Mouse (Mus musculus): ENCODE results near the gene Dzip1l. TPM values are rescaled to one million over a fixed set of nuclear protein-coding genes. Genes with fewer than 3 reads are reported as not detected.
A peak's percentile ranks its signal among the peaks of the same experiment; 100 is the strongest.

Gene Dzip1l
- total RNA-seq, 2 experiments from 2014 or later = 1.5 to 2.4 TPM

GRCm38 (mm10) chr9:99667596-99667995 is 38.3 kb downstream of the Dzip1l start:
- TF ChIP-seq CTCF (IDR thresholded peaks at IDR 0.05) = no peak
- H3K27ac ChIP-seq = no peak overlapping the region
- no peak overlapping the region for H3K4me3 ChIP-seq
- peak; percentile 69 for DNase-seq
- intact Hi-C loops (cut with DNase I) = no loop called here

GRCm38 (mm10) chr9:99671603-99672002 is 42.3 kb downstream of the Dzip1l start:
- TF ChIP-seq CTCF (IDR thresholded peaks at IDR 0.05) = peak; percentile 13; the same call in 1 of the 2 replicates
- H3K4me3 ChIP-seq = no peak overlapping the region
- H3K27ac ChIP-seq = no peak overlapping the region
- intact Hi-C loops (cut with DNase I) = no loop called here
- DNase-seq = no peak

GRCm38 (mm10) chr9:99675714-99676113 is 46.4 kb downstream of the Dzip1l start:
- TF ChIP-seq CTCF (IDR thresholded peaks at IDR 0.05) = no peak
- intact Hi-C loops (cut with DNase I) = no loop called here
- no peak for DNase-seq
- no peak overlapping the region for H3K27ac ChIP-seq
- no peak overlapping the region for H3K4me3 ChIP-seq

- no peak for DNase-seq
- Histone ChIP-seq H3K27ac (no peak overlapping the region), H3K4me3 (no peak overlapping the region)
- intact Hi-C loops (cut with DNase I) = no loop called here
- no peak for TF ChIP-seq CTCF (IDR thresholded peaks at IDR 0.05)
These were observed 52.8 kb downstream of the Dzip1l start for GRCm38 (mm10) chr9:99681980-99682570.

GRCm38 (mm10) chr9:99685061-99685521 is 55.8 kb downstream of the Dzip1l start:
- no peak overlapping the region for H3K4me3 ChIP-seq
- no peak for TF ChIP-seq CTCF (IDR thresholded peaks at IDR 0.05)
- intact Hi-C loops (cut with DNase I) = no loop called here
- no peak for DNase-seq
- H3K27ac ChIP-seq = no peak overlapping the region

GRCm38 (mm10) chr9:99685536-99686231 is 56.4 kb downstream of the Dzip1l start:
- DNase-seq = no peak
- H3K27ac ChIP-seq = no peak overlapping the region
- no peak for TF ChIP-seq CTCF (IDR thresholded peaks at IDR 0.05)
- no peak overlapping the region for H3K4me3 ChIP-seq
- intact Hi-C loops (cut with DNase I) = no loop called here

- Histone ChIP-seq H3K27ac (no peak overlapping the region), H3K4me3 (no peak overlapping the region)
- no peak for DNase-seq
- intact Hi-C loops (cut with DNase I) = no loop called here
- no peak for TF ChIP-seq CTCF (IDR thresholded peaks at IDR 0.05)
These were observed 60.5 kb downstream of the Dzip1l start for GRCm38 (mm10) chr9:99689796-99690195.

- no peak for DNase-seq
- intact Hi-C loops (cut with DNase I) = no loop called here
- Histone ChIP-seq H3K4me3 (no peak overlapping the region), H3K27ac (no peak overlapping the region)
- no peak for TF ChIP-seq CTCF (IDR thresholded peaks at IDR 0.05)
These were observed 61.1 kb downstream of the Dzip1l start for GRCm38 (mm10) chr9:99690386-99690785.

- no peak for DNase-seq
- no peak overlapping the region for H3K27ac ChIP-seq
- H3K4me3 ChIP-seq = no peak overlapping the region
- intact Hi-C loops (cut with DNase I) = no loop called here
- TF ChIP-seq CTCF (IDR thresholded peaks at IDR 0.05) = no peak
These were observed 65.7 kb downstream of the Dzip1l start for GRCm38 (mm10) chr9:99694961-99695360.

GRCm38 (mm10) chr9:99699752-99700389 is 70.6 kb downstream of the Dzip1l start:
- intact Hi-C loops (cut with DNase I) = no loop called here
- Histone ChIP-seq H3K27ac (no peak overlapping the region), H3K4me3 (no peak overlapping the region)
- TF ChIP-seq CTCF (IDR thresholded peaks at IDR 0.05) = no peak
- no peak for DNase-seq

GRCm38 (mm10) chr9:99701187-99701586 is 71.9 kb downstream of the Dzip1l start:
- TF ChIP-seq CTCF (IDR thresholded peaks at IDR 0.05) = no peak
- no peak overlapping the region for H3K27ac ChIP-seq
- DNase-seq = no peak

GRCm38 (mm10) chr9:99702215-99702614 is 72.9 kb downstream of the Dzip1l start:
- no peak for TF ChIP-seq CTCF (IDR thresholded peaks at IDR 0.05)
- intact Hi-C loops (cut with DNase I) = no loop called here
- H3K27ac ChIP-seq = no peak overlapping the region
- no peak for DNase-seq
- no peak overlapping the region for H3K4me3 ChIP-seq

More at GRCm38 (mm10) chr9:99701187-99701586, 71.9 kb downstream of the Dzip1l start:
- intact Hi-C loops (cut with DNase I) = no loop called here
- H3K4me3 ChIP-seq = no peak overlapping the region

GRCm38 (mm10) chr9:99703711-99704110 is 74.4 kb downstream of the Dzip1l start:
- intact Hi-C loops (cut with DNase I) = no loop called here
- no peak for DNase-seq
- TF ChIP-seq CTCF (IDR thresholded peaks at IDR 0.05) = no peak

More at GRCm38 (mm10) chr9:99703711-99704110, 74.4 kb downstream of the Dzip1l start:
- Histone ChIP-seq H3K4me3 (no peak overlapping the region), H3K27ac (no peak overlapping the region)

Data from gastrocnemius, adult 2 months (tissue).